Mouse (Mus musculus) lung, embryonic 15.5 days (tissue): ENCODE data around the gene Odf3b. TPM values are rescaled to one million over a fixed set of nuclear protein-coding genes. Genes with fewer than 3 reads are reported as not detected.

Source experiments
- ATAC-seq: fragments of 200-750 bp; cut with Nextera tagmentation; 2 replicates; pipeline ENCODE4 v1.8.0; 2017; ENCODE audit warnings: moderate number of reproducible peaks, borderline replicate concordance; ENCODE audit not compliant: low FRiP score, low TSS enrichment; ENCODE audit errors: extremely low read depth
- H3K27ac ChIP-seq: fragments of 300-500 bp; sonication (generic); 2 replicates; pipeline ENCODE4 v1.5.1; 2015; ENCODE audit warnings: moderate library complexity, mild to moderate bottlenecking, inconsistent platforms
- H3K27me3 ChIP-seq: fragments of 300-500 bp; sonication (generic); 2 replicates; pipeline ENCODE4 v1.6.1; 2015; ENCODE audit warnings: inconsistent platforms
- H3K36me3 ChIP-seq: fragments of 300-500 bp; sonication (generic); 2 replicates; pipeline ENCODE4 v1.6.1; 2015; ENCODE audit warnings: inconsistent platforms
- H3K4me1 ChIP-seq: fragments of 300-500 bp; sonication (generic); 2 replicates; pipeline ENCODE4 v1.6.1; 2015; ENCODE audit warnings: inconsistent platforms
- H3K4me2 ChIP-seq: fragments of 300-500 bp; sonication (generic); 2 replicates; pipeline ENCODE4 v1.6.1; 2015; ENCODE audit warnings: inconsistent platforms, mild to moderate bottlenecking, moderate library complexity
- H3K4me3 ChIP-seq: fragments of 300-500 bp; sonication (generic); 2 replicates; pipeline ENCODE4 v1.5.1; 2015; ENCODE audit warnings: mild to moderate bottlenecking, inconsistent platforms
- H3K9ac ChIP-seq: fragments of 300-500 bp; sonication (generic); 2 replicates; pipeline ENCODE4 v1.6.1; 2015; ENCODE audit warnings: inconsistent platforms
- H3K9me3 ChIP-seq: fragments of 300-500 bp; sonication (generic); 2 replicates; pipeline ENCODE4 v1.6.1; 2016; ENCODE audit warnings: inconsistent platforms
- WGBS: fragments of 180-500 bp; shearing (Covaris S2); methylation state at CpG from one replicate; pipeline ENCODE4 v1.1.7; 2015; 5-methylcytosine and 5-hydroxymethylcytosine counted together
- polyA plus RNA-seq: library from polyadenylated mRNA; unstranded; fragments of >200 nt; fragmentation: Nextera tagmentation; extraction: Ambion mirVana; gene quantifications from 2 replicates; pipeline ENCODE4 v1.2.1, GENCODE M21; 2015

The Odf3b gene
- 3.0 and 4.1 TPM in 2 replicates for polyA plus RNA-seq

- WGBS = 1% methylated on average over 33 of the region's 33 CpGs
- H3K27ac ChIP-seq = no peak within 1 kb of the TSS
- H3K4me2 ChIP-seq = peak within 1 kb of the TSS; percentile 76
- H3K36me3 ChIP-seq = no peaks in the 10 kb centered on the region
- peaks cover 61% of the 10 kb centered on the region for H3K27me3 ChIP-seq
- peak within 1 kb of the TSS; percentile 41 for H3K4me3 ChIP-seq
- no peak for ATAC-seq
- H3K4me1 ChIP-seq = peaks cover 21% of the 10 kb centered on the region
- peak within 1 kb of the TSS; percentile 18; the same call in 1 of the 2 replicates for H3K9ac ChIP-seq
- no peaks in the 10 kb centered on the region for H3K9me3 ChIP-seq
Observed at GRCm38 (mm10) chr15:89378831-89379401, at the start of gene Odf3b. TSS of gene Odf3b (minus strand) at chr15:89379282.

GRCm38 (mm10) chr15:89428136-89428790, 49.2 kb upstream of the Odf3b start:
- Histone ChIP-seq H3K4me1 (peaks cover 13% of the 10 kb centered on the region), H3K9ac (no peak overlapping the region; the same call in 1 of the 2 replicates), H3K27me3 (no peaks in the 10 kb centered on the region), H3K4me3 (peak overlapping the region; percentile 77), H3K27ac (no peak overlapping the region), H3K36me3 (peaks cover 20% of the 10 kb centered on the region), H3K9me3 (no peaks in the 10 kb centered on the region), H3K4me2 (peak overlapping the region; percentile 88)
- ATAC-seq = no peak
- WGBS = 78% methylated on average over 19 of the region's 19 CpGs

GRCm38 (mm10) chr15:89426716-89427115, 47.6 kb upstream of the Odf3b start:
- Histone ChIP-seq H3K9ac (no peak overlapping the region), H3K4me1 (peaks cover 13% of the 10 kb centered on the region), H3K4me3 (no peak overlapping the region), H3K27ac (no peak overlapping the region), H3K27me3 (no peaks in the 10 kb centered on the region), H3K4me2 (no peak overlapping the region), H3K36me3 (peaks cover 20% of the 10 kb centered on the region), H3K9me3 (no peaks in the 10 kb centered on the region)
- 90% methylated on average over 10 of the region's 10 CpGs for WGBS
- ATAC-seq = no peak

GRCm38 (mm10) chr15:89425711-89426121, 46.6 kb upstream of the Odf3b start, which contains the start of gene Cpt1b:
TSS of gene Cpt1b (minus strand) at chr15:89425863.
- ATAC-seq = no peak
- Histone ChIP-seq H3K9ac (no peak within 1 kb of the TSS), H3K36me3 (peaks cover 20% of the 10 kb centered on the region), H3K4me2 (no peak within 1 kb of the TSS), H3K4me1 (peaks cover 13% of the 10 kb centered on the region), H3K27me3 (no peaks in the 10 kb centered on the region), H3K4me3 (no peak within 1 kb of the TSS), H3K9me3 (no peaks in the 10 kb centered on the region), H3K27ac (no peak within 1 kb of the TSS)
- WGBS = 42% methylated on average over 6 of the region's 6 CpGs

- no peak overlapping the region for H3K4me2 ChIP-seq
- no peak overlapping the region for H3K4me3 ChIP-seq
- H3K36me3 ChIP-seq = peaks cover 20% of the 10 kb centered on the region
- no peaks in the 10 kb centered on the region for H3K9me3 ChIP-seq
- H3K27me3 ChIP-seq = no peaks in the 10 kb centered on the region
- H3K4me1 ChIP-seq = peaks cover 8% of the 10 kb centered on the region
- ATAC-seq = no peak
- WGBS = 80% methylated on average over 8 of the region's 8 CpGs
- H3K9ac ChIP-seq = no peak overlapping the region
- no peak overlapping the region for H3K27ac ChIP-seq
Observed at GRCm38 (mm10) chr15:89424621-89425020, 45.5 kb upstream of the Odf3b start.

GRCm38 (mm10) chr15:89421938-89422337, 42.9 kb upstream of the Odf3b start:
- H3K36me3 ChIP-seq = peaks cover 11% of the 10 kb centered on the region
- WGBS = 93% methylated on average over 9 of the region's 9 CpGs

GRCm38 (mm10) chr15:89415282-89415681, 36.2 kb upstream of the Odf3b start:
- H3K36me3 ChIP-seq = no peaks in the 10 kb centered on the region
- H3K9ac ChIP-seq = no peak overlapping the region
- no peaks in the 10 kb centered on the region for H3K4me1 ChIP-seq
- 82% methylated on average over 8 of the region's 8 CpGs for WGBS
- H3K4me2 ChIP-seq = no peak overlapping the region
- no peak for ATAC-seq
- H3K4me3 ChIP-seq = no peak overlapping the region
- H3K27ac ChIP-seq = no peak overlapping the region
- no peaks in the 10 kb centered on the region for H3K27me3 ChIP-seq
- no peaks in the 10 kb centered on the region for H3K9me3 ChIP-seq

More at GRCm38 (mm10) chr15:89421938-89422337, 42.9 kb upstream of the Odf3b start:
- no peak for ATAC-seq
- no peak overlapping the region for H3K9ac ChIP-seq
- no peak overlapping the region for H3K4me3 ChIP-seq
- H3K27ac ChIP-seq = no peak overlapping the region
- H3K27me3 ChIP-seq = no peaks in the 10 kb centered on the region
- no peaks in the 10 kb centered on the region for H3K9me3 ChIP-seq
- H3K4me1 ChIP-seq = no peaks in the 10 kb centered on the region
- H3K4me2 ChIP-seq = no peak overlapping the region

GRCm38 (mm10) chr15:89410118-89410517, 31.0 kb upstream of the Odf3b start, which contains the start of gene Syce3:
TSS of gene Syce3 (minus strand) at chr15:89410503.
- 82% methylated on average over 24 of the region's 24 CpGs for WGBS
- no peak within 1 kb of the TSS for H3K4me3 ChIP-seq
- no peaks in the 10 kb centered on the region for H3K27me3 ChIP-seq
- H3K4me1 ChIP-seq = no peaks in the 10 kb centered on the region
- H3K36me3 ChIP-seq = no peaks in the 10 kb centered on the region
- ATAC-seq = no peak
- no peak within 1 kb of the TSS for H3K27ac ChIP-seq
- H3K4me2 ChIP-seq = no peak within 1 kb of the TSS
- no peak within 1 kb of the TSS for H3K9ac ChIP-seq
- H3K9me3 ChIP-seq = no peaks in the 10 kb centered on the region; the same call in 1 of the 2 replicates

- no peaks in the 10 kb centered on the region; the same call in 1 of the 2 replicates for H3K9me3 ChIP-seq
- H3K4me1 ChIP-seq = no peaks in the 10 kb centered on the region
- no peak overlapping the region for H3K9ac ChIP-seq
- H3K27me3 ChIP-seq = no peaks in the 10 kb centered on the region
- H3K36me3 ChIP-seq = no peaks in the 10 kb centered on the region
- H3K27ac ChIP-seq = no peak overlapping the region
- H3K4me3 ChIP-seq = no peak overlapping the region
- no peak for ATAC-seq
- H3K4me2 ChIP-seq = no peak overlapping the region
Observed at GRCm38 (mm10) chr15:89406691-89407090, 27.6 kb upstream of the Odf3b start.

- WGBS = 73% methylated on average over 10 of the region's 10 CpGs
- Histone ChIP-seq H3K9ac (no peak overlapping the region), H3K9me3 (no peaks in the 10 kb centered on the region; the same call in 1 of the 2 replicates), H3K27ac (no peak overlapping the region), H3K27me3 (no peaks in the 10 kb centered on the region), H3K4me1 (no peaks in the 10 kb centered on the region), H3K4me2 (no peak overlapping the region), H3K36me3 (no peaks in the 10 kb centered on the region), H3K4me3 (no peak overlapping the region)
- ATAC-seq = no peak
Observed at GRCm38 (mm10) chr15:89404831-89405623, 25.9 kb upstream of the Odf3b start.

- H3K27ac ChIP-seq = no peak overlapping the region
- H3K36me3 ChIP-seq = no peaks in the 10 kb centered on the region
- H3K4me3 ChIP-seq = no peak overlapping the region
- H3K9ac ChIP-seq = no peak overlapping the region
- no peak for ATAC-seq
- no peak overlapping the region for H3K4me2 ChIP-seq
- H3K27me3 ChIP-seq = no peaks in the 10 kb centered on the region
- no peaks in the 10 kb centered on the region; the same call in 1 of the 2 replicates for H3K9me3 ChIP-seq
- WGBS = 94% methylated on average over 1 of the region's 1 CpGs
- H3K4me1 ChIP-seq = no peaks in the 10 kb centered on the region
Observed at GRCm38 (mm10) chr15:89402471-89402870, 23.4 kb upstream of the Odf3b start.

GRCm38 (mm10) chr15:89399716-89400115, 20.6 kb upstream of the Odf3b start:
- no peak overlapping the region for H3K4me3 ChIP-seq
- H3K27ac ChIP-seq = no peak overlapping the region
- H3K9me3 ChIP-seq = no peaks in the 10 kb centered on the region
- no peak for ATAC-seq
- no peak overlapping the region for H3K9ac ChIP-seq
- 42% methylated on average over 1 of the region's 1 CpGs for WGBS
- no peaks in the 10 kb centered on the region for H3K36me3 ChIP-seq
- no peaks in the 10 kb centered on the region for H3K4me1 ChIP-seq
- no peaks in the 10 kb centered on the region for H3K27me3 ChIP-seq
- H3K4me2 ChIP-seq = no peak overlapping the region
